Mouse (Mus musculus): ENCODE data around the gene Endov. TPM values are rescaled to one million over a fixed set of nuclear protein-coding genes. Genes with fewer than 3 reads are reported as not detected.

Endov gene
- polyA plus RNA-seq, 1 experiment from 2014 or later, result 4.6 TPM

DNA sequence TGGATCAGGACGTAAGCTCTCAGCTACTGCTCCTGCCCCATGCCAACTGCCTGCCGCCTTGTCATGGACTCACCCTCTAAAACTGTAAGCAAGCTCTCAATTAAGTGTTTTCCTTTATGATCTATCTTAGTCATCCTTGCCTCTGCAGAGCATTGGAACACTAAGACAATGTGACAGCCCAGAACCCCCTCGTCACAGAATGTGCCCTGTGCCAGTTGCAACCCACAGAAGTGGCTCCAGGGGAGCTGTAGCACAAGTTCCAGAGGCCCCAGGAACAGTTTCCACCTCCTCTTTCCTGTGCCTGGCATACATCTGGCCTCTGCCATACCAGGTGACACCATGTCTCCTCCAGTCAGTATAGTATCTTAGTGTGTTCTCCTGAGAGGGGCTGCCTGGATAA is 32.2 kb downstream of the Endov start:
- Histone ChIP-seq H3K9me3 (replicated peaks; ENCODE audit: control insufficient read depth, low read length) (no peaks in the 10 kb centered on the region), H3K27ac (ENCODE audit: low read length) (no peak overlapping the region), H3K4me2 (ENCODE audit: low read depth, low read length) (no peak overlapping the region), H3K9ac (ENCODE audit: low read depth, low read length) (no peak overlapping the region), H3K4me1 (ENCODE audit: control insufficient read depth, low read depth, low read length) (peaks cover 3% of the 10 kb centered on the region), H3K36me3 (ENCODE audit: control insufficient read depth, insufficient read depth) (no peaks in the 10 kb centered on the region), H3K4me3 (ENCODE audit: low read depth, low read length) (no peak overlapping the region), H3K27me3 (ENCODE audit: control insufficient read depth, insufficient read depth, low read depth, low read length) (no peaks in the 10 kb centered on the region)
- ATAC-seq (ENCODE audit: low read depth), result no peak
- WGBS (ENCODE audit: insufficient replicate concordance), result 64% methylated on average over 3 of the region's 3 CpGs

- Histone ChIP-seq H3K4me2 (ENCODE audit: low read depth, low read length) (peak overlapping the region; percentile 73), H3K27ac (ENCODE audit: low read length) (no peak overlapping the region), H3K4me3 (ENCODE audit: low read depth, low read length) (peak overlapping the region; percentile 52), H3K9ac (ENCODE audit: low read depth, low read length) (no peak overlapping the region; the same call in 1 of the 2 replicates), H3K27me3 (ENCODE audit: control insufficient read depth, insufficient read depth, low read depth, low read length) (no peaks in the 10 kb centered on the region), H3K9me3 (replicated peaks; ENCODE audit: control insufficient read depth, low read length) (no peaks in the 10 kb centered on the region), H3K36me3 (ENCODE audit: control insufficient read depth, insufficient read depth) (no peaks in the 10 kb centered on the region), H3K4me1 (ENCODE audit: control insufficient read depth, low read depth, low read length) (peaks cover 3% of the 10 kb centered on the region)
- 3% methylated on average over 33 of the region's 33 CpGs for WGBS (ENCODE audit: insufficient replicate concordance)
- ATAC-seq (ENCODE audit: low read depth), result peak; percentile 92
These were observed 33.4 kb downstream of the Endov start for GRCm38 (mm10) chr11:119524545-119524949.

- Histone ChIP-seq H3K4me3 (ENCODE audit: low read depth, low read length) (no peak overlapping the region), H3K27me3 (ENCODE audit: control insufficient read depth, insufficient read depth, low read depth, low read length) (no peaks in the 10 kb centered on the region), H3K27ac (ENCODE audit: low read length) (no peak overlapping the region), H3K9ac (ENCODE audit: low read depth, low read length) (no peak overlapping the region), H3K4me2 (ENCODE audit: low read depth, low read length) (no peak overlapping the region), H3K4me1 (ENCODE audit: control insufficient read depth, low read depth, low read length) (peaks cover 3% of the 10 kb centered on the region), H3K36me3 (ENCODE audit: control insufficient read depth, insufficient read depth) (no peaks in the 10 kb centered on the region), H3K9me3 (replicated peaks; ENCODE audit: control insufficient read depth, low read length) (no peaks in the 10 kb centered on the region)
- ATAC-seq (ENCODE audit: low read depth), result no peak
- WGBS (ENCODE audit: insufficient replicate concordance), result 62% methylated on average over 14 of the region's 14 CpGs
These were observed 35.2 kb downstream of the Endov start for GRCm38 (mm10) chr11:119526068-119526966.

- Histone ChIP-seq H3K27ac (ENCODE audit: low read length) (no peak overlapping the region), H3K27me3 (ENCODE audit: control insufficient read depth, insufficient read depth, low read depth, low read length) (no peaks in the 10 kb centered on the region), H3K4me3 (ENCODE audit: low read depth, low read length) (no peak overlapping the region), H3K4me2 (ENCODE audit: low read depth, low read length) (no peak overlapping the region), H3K4me1 (ENCODE audit: control insufficient read depth, low read depth, low read length) (peaks cover 3% of the 10 kb centered on the region), H3K36me3 (ENCODE audit: control insufficient read depth, insufficient read depth) (no peaks in the 10 kb centered on the region), H3K9ac (ENCODE audit: low read depth, low read length) (no peak overlapping the region), H3K9me3 (replicated peaks; ENCODE audit: control insufficient read depth, low read length) (no peaks in the 10 kb centered on the region)
- ATAC-seq (ENCODE audit: low read depth), result no peak
- WGBS (ENCODE audit: insufficient replicate concordance), result 46% methylated on average over 11 of the region's 11 CpGs
These were observed 37.8 kb downstream of the Endov start for GRCm38 (mm10) chr11:119528930-119529329.

DNA sequence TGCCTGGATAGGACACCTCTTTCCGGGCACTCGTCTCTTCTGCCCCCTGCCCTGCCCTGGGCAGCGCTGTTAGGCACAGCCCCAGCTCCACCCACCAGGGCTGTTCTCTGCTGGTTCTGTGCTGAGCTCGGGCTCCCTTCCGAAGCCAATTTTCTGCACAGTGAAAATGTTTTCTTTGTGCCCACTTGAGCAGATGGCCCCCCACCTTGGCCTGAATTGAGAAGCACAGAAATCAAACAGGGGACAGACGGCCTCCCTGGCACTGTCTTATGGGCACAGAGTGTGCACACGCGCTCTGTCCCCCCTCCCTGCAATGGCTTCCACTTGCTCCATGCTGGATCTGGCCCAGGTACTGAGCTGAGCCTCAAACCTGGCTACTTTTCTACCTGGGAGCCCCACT is 41.3 kb downstream of the Endov start:
- H3K4me3 ChIP-seq (ENCODE audit: low read depth, low read length), result no peak overlapping the region
- H3K4me1 ChIP-seq (ENCODE audit: control insufficient read depth, low read depth, low read length), result no peaks in the 10 kb centered on the region
- H3K36me3 ChIP-seq (ENCODE audit: control insufficient read depth, insufficient read depth), result no peaks in the 10 kb centered on the region
- 57% methylated on average over 8 of the region's 8 CpGs for WGBS (ENCODE audit: insufficient replicate concordance)
- H3K27me3 ChIP-seq (ENCODE audit: control insufficient read depth, insufficient read depth, low read depth, low read length), result no peaks in the 10 kb centered on the region
- H3K27ac ChIP-seq (ENCODE audit: low read length), result no peak overlapping the region
- no peak for ATAC-seq (ENCODE audit: low read depth)
- H3K9me3 ChIP-seq (replicated peaks; ENCODE audit: control insufficient read depth, low read length), result no peaks in the 10 kb centered on the region
- H3K4me2 ChIP-seq (ENCODE audit: low read depth, low read length), result no peak overlapping the region
- H3K9ac ChIP-seq (ENCODE audit: low read depth, low read length), result no peak overlapping the region

GRCm38 (mm10) chr11:119533745-119534144 is 42.6 kb downstream of the Endov start:
- Histone ChIP-seq H3K4me3 (ENCODE audit: low read depth, low read length) (no peak overlapping the region), H3K4me1 (ENCODE audit: control insufficient read depth, low read depth, low read length) (no peaks in the 10 kb centered on the region), H3K27me3 (ENCODE audit: control insufficient read depth, insufficient read depth, low read depth, low read length) (no peaks in the 10 kb centered on the region), H3K27ac (ENCODE audit: low read length) (no peak overlapping the region), H3K9me3 (replicated peaks; ENCODE audit: control insufficient read depth, low read length) (no peaks in the 10 kb centered on the region), H3K9ac (ENCODE audit: low read depth, low read length) (no peak overlapping the region), H3K36me3 (ENCODE audit: control insufficient read depth, insufficient read depth) (no peaks in the 10 kb centered on the region), H3K4me2 (ENCODE audit: low read depth, low read length) (no peak overlapping the region)
- no peak for ATAC-seq (ENCODE audit: low read depth)
- WGBS (ENCODE audit: insufficient replicate concordance), result 52% methylated on average over 7 of the region's 7 CpGs

DNA sequence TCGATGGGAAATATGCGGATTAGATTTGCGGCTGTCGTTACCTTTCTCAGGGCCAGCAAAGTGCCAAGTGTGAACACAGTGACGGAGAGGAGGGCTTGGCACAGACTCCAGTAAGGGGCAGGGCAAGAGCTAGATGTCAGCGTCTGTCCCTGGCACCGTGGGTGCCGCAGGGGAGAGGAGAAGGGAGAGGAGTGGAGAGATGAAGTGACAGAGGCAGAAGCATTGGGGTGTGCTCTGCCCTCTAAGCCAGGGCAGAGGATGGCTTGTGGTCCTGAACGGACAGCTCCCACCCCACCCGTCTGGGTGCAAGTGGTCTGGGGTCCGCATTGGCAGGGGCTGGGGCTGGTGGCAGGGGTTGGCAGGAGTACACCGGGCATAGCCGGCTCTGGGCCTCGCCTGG is 48.8 kb downstream of the Endov start:
- WGBS (ENCODE audit: insufficient replicate concordance), result 30% methylated on average over 14 of the region's 14 CpGs

DNA sequence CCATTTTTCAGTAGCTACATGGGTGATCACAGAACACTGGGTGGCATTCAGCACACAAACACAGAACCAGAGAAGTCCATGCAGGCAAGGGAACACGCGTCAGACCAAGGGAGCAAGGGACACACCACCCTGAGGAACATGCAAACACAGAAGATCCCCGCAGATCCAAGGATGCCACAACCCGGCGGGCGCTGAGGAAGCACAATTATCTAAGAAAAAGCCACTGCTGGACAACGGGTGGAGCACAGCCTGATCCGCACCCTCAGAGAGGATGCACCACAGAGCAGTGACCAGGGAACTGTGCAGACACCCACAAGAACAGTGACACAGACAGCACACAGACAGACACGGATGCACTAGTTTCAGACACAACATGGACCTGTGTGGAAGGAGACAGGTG is 49.4 kb downstream of the Endov start:
- no peak overlapping the region for H3K4me2 ChIP-seq (ENCODE audit: low read depth, low read length)
- H3K4me1 ChIP-seq (ENCODE audit: control insufficient read depth, low read depth, low read length), result no peaks in the 10 kb centered on the region
- H3K27ac ChIP-seq (ENCODE audit: low read length), result no peak overlapping the region
- H3K9ac ChIP-seq (ENCODE audit: low read depth, low read length), result no peak overlapping the region
- peaks cover 14% of the 10 kb centered on the region for H3K27me3 ChIP-seq (ENCODE audit: control insufficient read depth, insufficient read depth, low read depth, low read length)
- H3K36me3 ChIP-seq (ENCODE audit: control insufficient read depth, insufficient read depth), result no peaks in the 10 kb centered on the region
- WGBS (ENCODE audit: insufficient replicate concordance), result 61% methylated on average over 9 of the region's 9 CpGs
- no peak for ATAC-seq (ENCODE audit: low read depth)
- no peaks in the 10 kb centered on the region for H3K9me3 ChIP-seq (replicated peaks; ENCODE audit: control insufficient read depth, low read length)
- H3K4me3 ChIP-seq (ENCODE audit: low read depth, low read length), result no peak overlapping the region

More for the DNA sequence above, 48.8 kb downstream of the Endov start:
- H3K27me3 ChIP-seq (ENCODE audit: control insufficient read depth, insufficient read depth, low read depth, low read length), result peaks cover 8% of the 10 kb centered on the region
- H3K4me2 ChIP-seq (ENCODE audit: low read depth, low read length), result no peak overlapping the region
- no peaks in the 10 kb centered on the region for H3K4me1 ChIP-seq (ENCODE audit: control insufficient read depth, low read depth, low read length)
- no peaks in the 10 kb centered on the region for H3K9me3 ChIP-seq (replicated peaks; ENCODE audit: control insufficient read depth, low read length)
- no peak overlapping the region for H3K27ac ChIP-seq (ENCODE audit: low read length)
- H3K36me3 ChIP-seq (ENCODE audit: control insufficient read depth, insufficient read depth), result no peaks in the 10 kb centered on the region
- no peak overlapping the region for H3K9ac ChIP-seq (ENCODE audit: low read depth, low read length)
- H3K4me3 ChIP-seq (ENCODE audit: low read depth, low read length), result no peak overlapping the region
- ATAC-seq (ENCODE audit: low read depth), result no peak

GRCm38 (mm10) chr11:119541082-119541481 is 49.9 kb downstream of the Endov start:
- no peaks in the 10 kb centered on the region for H3K9me3 ChIP-seq (replicated peaks; ENCODE audit: control insufficient read depth, low read length)
- no peaks in the 10 kb centered on the region for H3K36me3 ChIP-seq (ENCODE audit: control insufficient read depth, insufficient read depth)
- no peak overlapping the region for H3K4me2 ChIP-seq (ENCODE audit: low read depth, low read length)
- no peak for ATAC-seq (ENCODE audit: low read depth)
- WGBS (ENCODE audit: insufficient replicate concordance), result 53% methylated on average over 9 of the region's 9 CpGs
- H3K27me3 ChIP-seq (ENCODE audit: control insufficient read depth, insufficient read depth, low read depth, low read length), result peaks cover 19% of the 10 kb centered on the region
- H3K4me1 ChIP-seq (ENCODE audit: control insufficient read depth, low read depth, low read length), result no peaks in the 10 kb centered on the region
- H3K4me3 ChIP-seq (ENCODE audit: low read depth, low read length), result no peak overlapping the region
- no peak overlapping the region for H3K27ac ChIP-seq (ENCODE audit: low read length)
- H3K9ac ChIP-seq (ENCODE audit: low read depth, low read length), result no peak overlapping the region
